Mouse (Mus musculus): Measurements from ENCODE around the gene Dis3.

The Dis3 gene

DNA sequence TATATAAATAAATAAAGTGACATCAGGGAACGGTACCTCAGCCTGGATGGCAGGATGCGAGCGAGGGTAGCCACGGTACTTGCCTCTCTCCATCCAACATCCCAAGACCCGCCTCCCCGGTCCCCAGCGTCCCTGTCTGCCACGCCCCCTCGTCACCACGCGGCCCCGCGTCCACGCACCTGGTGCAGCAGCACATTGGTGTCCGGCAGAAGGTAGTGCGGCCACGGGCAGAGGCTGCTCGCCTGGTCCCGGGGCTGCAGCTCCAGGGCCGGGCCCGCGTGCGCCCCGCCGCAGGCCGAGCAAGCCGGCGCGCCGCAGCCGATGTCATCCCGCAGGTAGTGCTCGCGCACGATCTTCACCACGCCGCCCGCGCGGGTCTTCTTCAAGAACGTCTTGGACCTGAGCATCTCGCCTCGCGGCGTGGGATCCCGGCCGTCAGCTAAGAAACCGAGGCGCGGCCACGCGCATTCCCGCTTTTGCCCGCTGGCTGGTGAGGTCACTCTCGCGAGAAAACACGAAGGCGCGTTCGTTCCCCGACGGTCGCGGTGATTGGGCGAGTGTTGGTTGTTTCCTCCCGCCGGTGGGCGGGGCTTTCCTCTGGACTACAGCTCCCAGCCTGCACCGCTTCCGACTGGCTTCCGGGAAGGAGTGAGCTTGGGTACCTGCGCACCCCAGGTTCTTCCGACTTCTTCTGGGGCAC, at the start of gene Dis3, which contains the start of gene Pibf1:
Dis3 (minus strand) TSS at position 504 of the 700 bp plus-strand sequence.
Pibf1 (plus strand) TSS at position 158 of the 700 bp plus-strand sequence.
- DNase-seq (ENCODE audit: low read depth, low spot score), result peak; percentile 99

- no peak for DNase-seq (ENCODE audit: low read depth, low spot score)
Measured at GRCm38 (mm10) chr14:99146841-99147240, 47.3 kb upstream of the Dis3 start.

GRCm38 (mm10) chr14:99141786-99142633, 42.4 kb upstream of the Dis3 start:
- peak; percentile 91 for DNase-seq (ENCODE audit: low read depth, low spot score)

DNA sequence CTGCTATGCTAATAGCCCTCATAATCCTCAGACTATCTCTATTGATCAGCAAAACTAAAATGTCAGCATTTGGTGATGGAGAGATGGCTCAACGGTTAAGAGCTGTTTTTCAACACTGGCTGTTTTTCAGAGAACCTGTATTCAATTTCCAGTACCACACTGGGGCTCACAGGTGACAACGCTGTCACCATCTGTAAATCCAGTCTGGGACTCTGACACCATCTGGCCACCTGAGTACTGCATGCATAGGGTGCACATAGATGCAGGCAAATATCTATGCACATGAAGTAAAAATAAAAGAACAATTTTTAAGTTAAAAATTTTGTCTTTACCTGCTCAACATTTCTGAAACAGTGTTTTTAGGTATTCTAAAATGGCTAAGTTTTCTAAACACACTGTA, 40.5 kb upstream of the Dis3 start:
- DNase-seq (ENCODE audit: low read depth, low spot score), result peak; percentile 61

GRCm38 (mm10) chr14:99136297-99136696, 36.7 kb upstream of the Dis3 start:
- DNase-seq (ENCODE audit: low read depth, low spot score), result no peak

- DNase-seq (ENCODE audit: low read depth, low spot score), result no peak
Measured at GRCm38 (mm10) chr14:99135761-99136160, 36.2 kb upstream of the Dis3 start.

- DNase-seq (ENCODE audit: low read depth, low spot score), result no peak
Measured at GRCm38 (mm10) chr14:99134048-99134447, 34.5 kb upstream of the Dis3 start.

DNA sequence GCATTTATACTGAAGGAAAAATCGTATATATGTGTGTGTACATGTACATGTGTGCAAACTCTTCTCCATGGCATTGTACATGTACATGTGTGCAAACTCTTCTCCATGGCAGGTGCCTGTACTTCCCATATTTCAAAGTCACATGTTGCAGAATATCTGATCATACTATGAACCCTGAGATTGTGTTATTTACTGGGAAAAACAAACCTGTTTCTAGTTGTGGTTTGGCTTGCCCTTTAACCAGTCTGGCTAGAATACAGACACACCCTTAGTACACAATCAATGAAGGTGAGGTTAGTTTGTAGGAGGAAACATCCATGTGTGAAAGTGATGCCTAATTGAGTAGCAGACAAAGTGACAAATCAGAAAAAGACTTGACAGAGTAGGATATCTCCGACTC, 29.5 kb upstream of the Dis3 start:
- DNase-seq (ENCODE audit: low read depth, low spot score), result no peak

DNA sequence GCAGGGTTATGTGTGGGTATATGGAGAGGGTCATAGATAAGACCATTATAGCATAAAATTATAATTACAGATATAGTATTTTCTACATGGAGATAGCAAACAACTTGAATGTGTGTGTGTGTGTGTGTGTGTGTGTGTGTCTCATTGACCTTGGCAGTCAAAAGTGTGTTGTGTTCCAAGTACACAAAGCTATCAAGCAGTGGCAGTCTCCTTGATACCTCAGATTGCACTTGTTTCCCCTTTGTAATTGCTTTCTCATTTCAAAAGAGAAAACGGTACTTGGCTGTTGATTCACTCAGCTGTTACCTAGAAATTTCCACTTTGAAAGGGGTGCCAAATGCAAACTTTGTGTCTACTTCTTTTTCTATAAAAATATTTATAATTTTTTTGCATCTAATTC, 27.9 kb upstream of the Dis3 start:
- no peak for DNase-seq (ENCODE audit: low read depth, low spot score)

DNA sequence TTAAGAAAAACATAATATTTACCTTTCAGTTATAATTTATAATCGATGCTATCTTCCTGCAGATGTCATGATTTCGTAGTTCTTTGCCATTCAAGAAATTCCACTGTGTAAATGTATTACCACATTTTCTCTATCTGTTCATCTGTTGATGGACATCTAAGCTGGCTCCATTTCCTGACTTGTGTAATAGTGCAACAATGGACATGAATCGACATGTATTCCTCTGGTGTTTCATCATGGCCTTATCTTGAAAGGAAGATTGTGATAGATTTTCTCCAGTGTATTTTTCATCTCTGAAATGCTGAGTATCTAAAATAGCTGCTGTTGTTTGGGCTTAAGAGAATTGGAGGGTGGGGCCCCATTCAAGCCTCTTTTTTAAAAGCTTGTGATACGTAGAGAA, 27.1 kb upstream of the Dis3 start:
- no peak for DNase-seq (ENCODE audit: low read depth, low spot score)

DNA sequence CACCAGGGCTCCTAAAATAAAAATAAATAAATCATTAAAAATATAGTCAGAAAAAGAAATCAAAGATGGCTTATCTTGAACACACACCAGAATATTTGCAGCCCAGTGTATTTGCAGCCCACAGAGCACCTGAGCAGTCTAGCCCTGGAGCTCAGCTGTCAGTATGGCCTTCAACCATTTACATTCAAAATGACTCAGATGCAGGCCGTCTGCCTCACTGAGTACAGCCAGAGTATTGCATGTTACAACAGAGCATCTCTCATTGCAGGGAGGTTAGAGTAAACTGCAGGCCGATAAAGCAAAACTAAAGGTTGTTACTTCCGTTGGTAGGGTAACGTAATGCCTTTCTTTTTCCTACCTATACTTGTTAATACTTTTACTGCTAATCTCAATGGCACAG, 24.5 kb upstream of the Dis3 start:
- DNase-seq (ENCODE audit: low read depth, low spot score), result no peak

DNA sequence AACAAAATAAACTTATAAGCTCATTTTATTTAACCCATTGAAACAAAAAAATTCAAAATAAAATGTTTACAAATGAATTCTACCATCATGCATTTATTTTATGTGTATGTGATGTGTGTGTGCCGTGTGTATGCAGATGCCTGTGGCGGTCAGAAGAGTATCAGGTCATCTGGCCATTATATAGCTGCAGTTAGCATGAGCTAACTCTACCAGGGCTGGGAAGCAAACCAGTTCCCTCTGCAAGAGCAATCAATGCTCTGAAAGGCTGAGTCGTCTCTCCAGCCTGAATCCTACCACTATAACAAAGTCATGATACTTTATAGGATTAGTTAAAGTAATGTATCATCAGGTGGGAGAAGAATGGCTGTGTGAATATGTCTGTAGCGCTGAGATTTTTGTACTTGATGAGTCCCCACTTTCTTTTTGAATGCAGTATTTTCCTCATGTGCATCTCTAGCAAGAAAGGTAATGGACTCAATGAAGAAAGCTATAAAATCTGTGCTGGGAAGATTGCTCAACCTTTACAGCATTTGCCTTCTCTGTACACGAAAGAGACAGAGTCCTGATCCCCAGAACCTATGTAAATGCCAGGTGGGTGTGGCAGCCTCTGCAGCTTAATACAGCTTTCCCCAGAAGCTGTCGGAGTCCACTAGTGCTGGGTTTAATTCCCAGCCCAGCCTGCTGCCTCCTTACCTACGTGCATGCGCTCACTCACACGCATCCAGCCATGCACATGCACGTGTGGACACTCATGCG, 22.2 kb upstream of the Dis3 start:
- no peak for DNase-seq (ENCODE audit: low read depth, low spot score)

- peak; percentile 38 for DNase-seq (ENCODE audit: low read depth, low spot score)
Measured at GRCm38 (mm10) chr14:99117576-99117975, 18.0 kb upstream of the Dis3 start.

DNA sequence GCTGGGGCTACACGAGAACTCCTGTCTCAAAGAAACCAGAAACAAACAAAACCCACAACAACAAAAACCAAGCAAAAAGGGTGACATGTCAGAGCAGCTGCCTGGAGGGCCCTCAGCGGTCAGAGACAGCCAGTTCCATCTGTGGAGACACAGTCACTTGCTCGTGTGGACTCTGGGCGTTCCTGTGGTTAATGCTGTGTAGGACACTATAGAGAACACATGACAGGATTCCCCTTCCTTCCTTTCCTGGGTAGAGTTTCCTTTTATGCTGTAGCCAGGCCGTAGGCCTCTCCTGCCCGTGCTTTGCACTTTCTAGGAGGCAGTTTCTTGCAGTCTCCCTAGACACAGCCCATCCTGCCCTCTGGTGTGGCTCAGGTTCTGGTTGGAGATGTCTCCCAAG, 9.2 kb upstream of the Dis3 start:
- no peak for DNase-seq (ENCODE audit: low read depth, low spot score)

GRCm38 (mm10) chr14:99107631-99108187, 8.1 kb upstream of the Dis3 start:
- DNase-seq (ENCODE audit: low read depth, low spot score), result no peak

- DNase-seq (ENCODE audit: low read depth, low spot score), result no peak
Measured at GRCm38 (mm10) chr14:99106671-99107070, 7.1 kb upstream of the Dis3 start.

GRCm38 (mm10) chr14:99104542-99105123, 5.1 kb upstream of the Dis3 start:
- no peak for DNase-seq (ENCODE audit: low read depth, low spot score)

DNA sequence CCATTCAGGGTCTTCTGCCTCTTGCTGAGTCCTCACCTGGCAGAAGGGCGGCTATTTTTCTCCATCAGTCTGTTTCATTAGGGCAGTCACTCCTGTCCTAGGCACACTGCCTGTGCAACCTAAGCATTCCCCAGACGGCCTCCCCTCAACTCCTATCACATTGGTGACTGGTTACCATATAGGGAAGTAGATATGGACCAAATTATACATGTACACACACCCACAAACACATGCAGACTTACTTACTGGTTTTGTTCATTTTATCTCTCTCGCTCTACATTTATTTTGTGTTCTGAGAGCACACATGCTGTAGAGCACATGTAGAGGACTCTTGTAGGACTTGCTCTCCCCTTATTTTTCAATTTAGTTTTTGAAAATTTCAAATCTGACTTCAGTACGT, 3.5 kb upstream of the Dis3 start:
- DNase-seq (ENCODE audit: low read depth, low spot score), result no peak

GRCm38 (mm10) chr14:99099967-99100587, 507 bp upstream of the Dis3 start:
- peak; percentile 65 for DNase-seq (ENCODE audit: low read depth, low spot score)

GRCm38 (mm10) chr14:99088947-99089346, 10.6 kb downstream of the Dis3 start:
- no peak for DNase-seq (ENCODE audit: low read depth, low spot score)

DNA sequence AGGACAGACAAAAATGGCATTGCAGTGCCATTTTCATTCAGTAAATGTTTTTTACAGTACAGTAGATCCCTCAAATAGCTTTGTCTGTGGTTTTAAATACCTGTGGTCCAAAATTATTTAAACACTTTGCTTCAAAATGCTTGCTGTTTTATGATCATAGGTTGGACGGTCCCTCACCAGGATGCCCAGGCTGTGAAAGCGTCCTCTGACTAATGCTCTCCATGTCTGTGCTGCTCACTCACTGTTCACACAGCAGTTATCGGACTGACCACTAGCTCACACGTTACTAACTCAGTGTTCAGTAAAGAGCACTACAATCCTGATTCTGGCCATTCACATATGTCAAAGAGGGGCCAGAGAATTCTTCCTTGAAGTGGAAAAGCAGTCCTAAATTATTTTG, 28.4 kb downstream of the Dis3 start:
- DNase-seq (ENCODE audit: low read depth, low spot score), result no peak

Measured in brain, adult 2 months (tissue).